Mouse (Mus musculus) layer of hippocampus, postnatal 10 days (tissue): ENCODE results near the gene Olfr707. TPM values are rescaled to one million over a fixed set of nuclear protein-coding genes. Genes with fewer than 3 reads are reported as not detected.
"Not testable (repeated sequence)": the region's sequence is repeated elsewhere in the genome, so short reads cannot be mapped to it uniquely, and the experiment has no call there.

ENCODE experiments used
- DNase-seq, 2 experiments: peaks; one replicate each; pipeline ENCODE4 v3.0.0; 2021; ENCODE audit warnings: low spot score in 2 of 2
- long read RNA-seq: library from polyadenylated mRNA; stranded (forward); transcript quantifications from one replicate; pipeline ENCODE4 v2.0.0, GENCODE M21; 2023
- total RNA-seq, 2 experiments: library from RNA; stranded (reverse); gene quantifications; 2 replicates each; pipeline ENCODE4 v1.2.3; 2021

Gene Olfr707
- not detected for total RNA-seq
- long read RNA-seq: 0 reads

DNA sequence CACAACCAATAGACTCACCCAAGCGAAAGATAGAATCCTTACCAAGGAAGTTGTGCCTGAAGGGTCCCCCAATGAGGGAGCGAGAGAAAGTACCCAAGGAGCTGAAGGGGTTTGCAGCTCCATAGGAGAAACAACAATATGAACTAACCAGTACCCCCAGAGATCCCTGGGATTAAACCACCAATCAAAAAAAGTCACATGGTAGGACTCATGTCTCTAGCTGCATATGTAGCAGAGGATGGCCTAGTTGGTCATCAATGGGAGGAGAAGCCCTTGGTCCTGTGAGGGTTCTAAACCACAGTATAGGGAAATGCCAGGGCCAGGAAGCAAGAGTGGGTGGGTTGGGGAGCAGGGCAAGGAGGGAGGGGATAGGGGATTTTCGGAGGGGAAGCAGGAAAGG lies at the start of gene Olfr707:
Gene Olfr707, minus strand, starts transcription at position 101 of the 400 bp plus-strand sequence.
- DNase-seq: not testable (repeated sequence)

DNA sequence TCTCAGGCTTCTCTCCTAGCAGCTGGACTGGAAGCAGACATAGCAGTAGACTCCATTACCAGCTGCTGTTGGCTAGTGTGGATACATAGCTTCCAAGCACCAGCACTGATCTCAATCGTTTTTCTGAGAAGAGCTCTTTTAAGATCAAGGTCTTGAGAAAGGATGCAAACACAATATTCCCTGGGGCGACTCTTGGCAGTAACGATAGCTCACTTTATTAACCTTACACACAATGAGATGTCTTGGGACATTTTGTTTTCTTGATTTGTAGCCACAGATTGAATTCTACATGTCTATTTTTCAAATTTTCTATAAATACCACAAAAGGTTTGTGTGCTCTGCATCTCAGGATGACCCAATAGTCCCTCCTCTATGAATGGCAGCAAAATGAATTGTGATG lies 47.2 kb upstream of the Olfr707 start, which contains the start of gene Olfr710:
Gene Olfr710, minus strand, starts transcription at position 101 of the 400 bp plus-strand sequence.
- no peak for DNase-seq

DNA sequence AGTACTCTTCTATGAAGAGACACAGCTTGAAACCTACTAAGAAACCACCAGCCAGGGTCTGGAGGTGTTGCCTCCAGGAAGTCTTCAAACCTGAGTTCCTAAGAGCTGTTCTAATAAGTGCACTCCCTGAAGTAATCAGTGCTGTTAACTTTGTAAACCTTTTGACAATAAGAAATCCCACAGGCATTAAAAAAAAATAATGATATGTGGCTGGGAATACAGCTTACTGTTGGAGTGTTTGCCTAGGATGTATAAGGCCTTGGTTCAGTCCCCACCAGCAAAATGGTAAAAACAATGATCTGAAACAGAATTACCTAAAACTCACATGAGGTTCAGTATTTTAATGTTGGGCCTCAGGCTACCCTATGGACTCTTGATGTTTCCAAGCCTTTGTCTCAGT lies 31.1 kb upstream of the Olfr707 start, which contains the start of gene Olfr709-ps1:
Gene Olfr709-ps1, minus strand, starts transcription at position 101 of the 400 bp plus-strand sequence.
- DNase-seq: no peak

DNA sequence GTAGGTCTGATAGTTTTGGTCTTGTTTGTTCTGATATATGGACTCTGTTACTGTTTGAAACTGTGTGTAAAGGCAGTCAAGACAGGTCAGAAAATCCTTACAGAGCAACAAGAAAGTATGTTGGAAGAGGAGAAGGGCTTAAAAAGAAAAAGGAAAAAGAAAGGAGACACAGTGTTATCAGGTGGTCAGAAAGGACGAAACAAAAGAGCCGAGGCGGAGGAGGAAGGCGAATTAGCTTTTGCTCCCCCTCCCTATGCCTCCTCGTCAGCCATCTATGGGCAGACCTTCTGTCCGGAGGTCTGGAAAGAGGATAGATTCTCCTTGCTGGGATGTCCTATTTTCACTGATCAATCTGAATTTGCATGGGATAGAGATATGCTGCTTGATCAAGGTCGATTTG lies 19.9 kb upstream of the Olfr707 start:
- DNase-seq: not testable (repeated sequence)

DNA sequence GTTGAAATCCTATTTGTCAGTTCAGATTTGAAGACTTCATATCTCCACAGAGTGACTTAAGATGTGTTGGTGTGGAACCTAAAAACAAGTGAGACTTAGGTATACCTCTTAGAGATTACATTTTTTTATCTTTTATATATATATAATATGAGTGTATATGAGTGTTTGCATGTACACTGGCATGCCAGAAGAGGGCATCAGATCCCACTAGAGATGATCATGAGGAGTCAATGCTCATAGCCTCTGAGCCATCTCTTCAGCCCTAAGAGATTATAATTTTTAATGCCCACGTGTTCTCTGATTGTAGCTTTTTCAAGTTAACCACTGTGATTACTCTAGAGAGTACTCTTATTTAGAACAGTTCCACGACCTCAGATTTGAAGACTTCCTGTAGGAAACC lies 6.6 kb upstream of the Olfr707 start, which contains the start of gene Olfr1532-ps1:
Gene Olfr1532-ps1, plus strand, starts transcription at position 326 of the 400 bp plus-strand sequence.
- DNase-seq: no peak

DNA sequence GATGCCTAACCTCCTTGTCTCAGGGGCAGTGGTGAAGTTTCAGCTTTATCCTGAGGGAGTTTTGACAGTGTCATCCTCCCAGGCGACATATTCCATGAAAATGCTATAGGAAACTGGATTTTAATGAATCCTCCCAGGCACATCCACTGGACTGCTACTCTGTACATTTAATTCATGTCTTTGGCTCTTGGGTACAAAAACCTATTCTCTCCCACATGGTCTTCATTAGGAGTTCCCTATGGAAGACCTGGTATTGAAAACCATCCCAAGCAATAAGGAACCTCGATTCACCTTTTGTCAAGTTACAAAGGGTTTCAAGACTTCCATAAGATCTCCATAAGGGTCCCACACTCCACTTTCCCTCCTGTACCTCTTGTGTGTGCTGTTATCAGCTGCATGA lies 13.0 kb downstream of the Olfr707 start, which contains the start of gene Olfr706:
Gene Olfr706, minus strand, starts transcription at position 101 of the 400 bp plus-strand sequence.
- no peak for DNase-seq

DNA sequence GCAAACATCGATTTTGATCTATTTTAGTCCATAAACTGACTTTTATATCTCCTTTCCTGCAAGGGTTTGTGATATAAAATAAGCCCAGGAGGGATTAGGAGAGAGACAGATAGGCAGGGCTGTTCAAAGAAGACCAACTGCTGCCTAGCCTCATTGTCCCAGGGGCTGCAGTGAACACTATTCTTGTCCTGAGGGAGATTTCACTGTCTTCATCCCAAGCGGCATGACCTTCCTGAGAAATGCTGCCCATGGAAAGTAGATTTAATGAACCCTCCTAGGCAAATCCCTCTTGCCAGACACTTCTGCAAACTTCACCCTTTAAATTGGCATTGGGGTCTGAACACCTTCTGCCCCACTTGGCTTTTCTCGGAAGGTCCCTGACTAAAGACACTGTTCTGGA lies 24.2 kb downstream of the Olfr707 start, which contains the start of gene Olfr705:
Gene Olfr705, minus strand, starts transcription at position 101 of the 400 bp plus-strand sequence.
- DNase-seq: no peak

DNA sequence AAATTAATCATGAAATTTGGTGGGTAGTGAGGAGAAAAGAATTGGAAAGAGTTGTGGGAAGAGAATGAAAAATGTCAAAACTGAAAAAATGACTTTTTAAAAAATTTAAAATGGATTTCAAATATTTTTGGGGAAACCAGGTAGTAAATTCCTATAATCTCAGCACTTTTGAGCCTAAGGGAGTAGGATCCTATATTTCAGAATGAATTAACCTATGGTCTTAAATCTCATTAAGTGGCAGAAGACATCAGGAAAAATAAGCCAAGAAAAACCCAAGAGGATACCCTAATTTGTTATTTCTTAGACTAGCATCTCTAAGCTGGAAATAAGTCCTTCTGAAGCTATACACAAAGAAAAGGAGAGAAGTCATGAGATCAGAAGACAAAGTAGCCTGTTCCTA lies 38.2 kb downstream of the Olfr707 start, which contains the start of gene Olfr704:
Gene Olfr704, plus strand, starts transcription at position 301 of the 400 bp plus-strand sequence.
- DNase-seq: no peak

DNA sequence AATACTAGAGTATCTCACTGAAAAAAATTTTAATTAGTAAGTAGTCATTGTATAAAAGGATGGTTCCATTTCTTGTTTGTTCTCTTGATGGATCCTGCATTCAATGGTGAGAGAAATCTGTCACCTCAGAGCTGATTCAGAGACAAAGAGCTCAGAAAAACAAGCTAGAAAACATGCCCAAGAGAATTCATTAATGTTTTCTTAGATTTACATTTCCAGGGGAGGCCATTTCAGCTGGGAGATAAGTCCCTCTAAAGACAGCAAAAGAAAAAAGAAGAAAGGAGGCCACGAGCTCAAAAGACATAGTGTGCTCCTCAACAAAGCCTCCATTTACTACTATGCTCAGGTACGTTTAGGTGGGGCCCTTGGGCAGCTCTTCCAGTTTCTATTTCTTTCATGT lies 58.0 kb downstream of the Olfr707 start, which contains the start of gene Olfr703:
Gene Olfr703, plus strand, starts transcription at position 301 of the 400 bp plus-strand sequence.
- no peak for DNase-seq

Other genes starting within 250 kb of the Olfr707 start
- gene Olfr693, start 220.7 kb downstream of the Olfr707 start, total RNA-seq: not detected
- gene Olfr694, start 209.4 kb downstream of the Olfr707 start, total RNA-seq: not detected
- not detected for gene Olfr695, start 184.8 kb downstream of the Olfr707 start, total RNA-seq
- gene Olfr697, start 158.8 kb downstream of the Olfr707 start, total RNA-seq: not detected
- not detected for gene Olfr698, start 145.8 kb downstream of the Olfr707 start, total RNA-seq
- not detected for gene Olfr699, start 108.0 kb downstream of the Olfr707 start, total RNA-seq
- not detected for gene Olfr700, start 92.4 kb downstream of the Olfr707 start, total RNA-seq
- gene Olfr701, start 87.1 kb downstream of the Olfr707 start, total RNA-seq: not detected
- gene Olfr702, start 67.3 kb downstream of the Olfr707 start, total RNA-seq: not detected
- not detected for gene Olfr703, start 57.9 kb downstream of the Olfr707 start, total RNA-seq
- gene Olfr704, start 38.1 kb downstream of the Olfr707 start, total RNA-seq: not detected
- gene Olfr705, start 24.4 kb downstream of the Olfr707 start, total RNA-seq: not detected
- not detected for gene Olfr706, start 13.1 kb downstream of the Olfr707 start, total RNA-seq
- gene Olfr1532-ps1, start 6.8 kb upstream of the Olfr707 start, total RNA-seq: not detected
- gene Olfr709-ps1, start 31.0 kb upstream of the Olfr707 start, total RNA-seq: not detected
- not detected for gene Olfr710, start 47.1 kb upstream of the Olfr707 start, total RNA-seq
- gene Olfr6, start 62.7 kb upstream of the Olfr707 start, total RNA-seq: under 1 TPM; 0.25 to 0.33 TPM
- not detected for gene Olfr711, start 74.2 kb upstream of the Olfr707 start, total RNA-seq
- not detected for gene Olfr2, start 104.8 kb upstream of the Olfr707 start, total RNA-seq
- gene Olfr713, start 129.9 kb upstream of the Olfr707 start, total RNA-seq: not detected
- gene Olfr714, start 169.7 kb upstream of the Olfr707 start, total RNA-seq: not detected
- not detected for gene Olfr17, start 192.0 kb upstream of the Olfr707 start, total RNA-seq
- gene Olfr715b, start 209.1 kb upstream of the Olfr707 start, total RNA-seq: not detected
- gene Olfr715, start 229.8 kb upstream of the Olfr707 start, total RNA-seq: not detected
- gene Olfr716, start 237.1 kb upstream of the Olfr707 start, total RNA-seq: not detected